Mouse (Mus musculus) bone marrow, adult 2 months (tissue): ENCODE results near the gene Opalin.

Experiments
- CTCF ChIP-seq: fragments of 200-500 bp; IDR thresholded peaks from 2 replicates; pipeline ENCODE4 v1.5.1; 2011; ENCODE audit warnings: low read length, control low read depth; ENCODE audit not compliant: control insufficient read depth, insufficient read depth
- POLR2A ChIP-seq: fragments of 200-500 bp; IDR thresholded peaks from 2 replicates; pipeline ENCODE4 v1.6.1; 2011; ENCODE audit warnings: low read depth, mild to moderate bottlenecking, control low read depth, low read length, borderline replicate concordance; ENCODE audit not compliant: control insufficient read depth

GRCm38 (mm10) chr19:41083646-41084045 lies 6.7 kb upstream of the Opalin start:
- no peak for TF ChIP-seq POLR2A
- no peak for TF ChIP-seq CTCF
